Mouse (Mus musculus): ENCODE measurements around the gene Mrpl52.

Gene Mrpl52

GRCm38 (mm10) chr14:54426689-54427398, at the start of gene Mrpl52:
Mrpl52 (plus strand) TSS chr14:54426909.
- peak; percentile 95 for DNase-seq

- DNase-seq, result no peak
These were observed 49.5 kb upstream of the Mrpl52 start for GRCm38 (mm10) chr14:54377166-54377565.

GRCm38 (mm10) chr14:54379571-54379970, 47.1 kb upstream of the Mrpl52 start:
- no peak for DNase-seq

GRCm38 (mm10) chr14:54380616-54381015, 46.1 kb upstream of the Mrpl52 start:
- DNase-seq, result no peak

- DNase-seq, result no peak
These were observed 44.9 kb upstream of the Mrpl52 start for GRCm38 (mm10) chr14:54381816-54382215.

GRCm38 (mm10) chr14:54382641-54383040, 44.1 kb upstream of the Mrpl52 start:
- no peak for DNase-seq

- peak; percentile 44 for DNase-seq
These were observed 43.3 kb upstream of the Mrpl52 start for GRCm38 (mm10) chr14:54383355-54383771.

GRCm38 (mm10) chr14:54384396-54384795, 42.3 kb upstream of the Mrpl52 start:
- no peak for DNase-seq

GRCm38 (mm10) chr14:54385968-54386618, 40.6 kb upstream of the Mrpl52 start:
- peak; percentile 71 for DNase-seq

- DNase-seq, result peak; percentile 75
These were observed 39.2 kb upstream of the Mrpl52 start for GRCm38 (mm10) chr14:54387546-54387945.

GRCm38 (mm10) chr14:54390843-54391242, 35.9 kb upstream of the Mrpl52 start:
- no peak for DNase-seq

GRCm38 (mm10) chr14:54393794-54394193, 32.9 kb upstream of the Mrpl52 start:
- no peak for DNase-seq

GRCm38 (mm10) chr14:54394309-54394708, 32.4 kb upstream of the Mrpl52 start:
- DNase-seq, result no peak

- DNase-seq, result no peak
These were observed 30.0 kb upstream of the Mrpl52 start for GRCm38 (mm10) chr14:54396685-54397084.

- DNase-seq, result no peak
These were observed 28.7 kb upstream of the Mrpl52 start for GRCm38 (mm10) chr14:54397872-54398527.

GRCm38 (mm10) chr14:54398528-54398916, 28.2 kb upstream of the Mrpl52 start:
- DNase-seq, result no peak

- peak; percentile 66 for DNase-seq
These were observed 27.8 kb upstream of the Mrpl52 start for GRCm38 (mm10) chr14:54398921-54399382.

GRCm38 (mm10) chr14:54401723-54402122, 25.0 kb upstream of the Mrpl52 start:
- no peak for DNase-seq

GRCm38 (mm10) chr14:54408336-54409056, 18.2 kb upstream of the Mrpl52 start:
- peak; percentile 58 for DNase-seq

- no peak for DNase-seq
These were observed 17.6 kb upstream of the Mrpl52 start for GRCm38 (mm10) chr14:54409057-54409645.

GRCm38 (mm10) chr14:54409980-54410810, 16.5 kb upstream of the Mrpl52 start:
- DNase-seq, result peak; percentile 60

Measured in kidney, adult 18-20 months (tissue).